Mouse (Mus musculus): ENCODE data around the gene Ablim1. TPM values are rescaled to one million over a fixed set of nuclear protein-coding genes. Genes with fewer than 3 reads are reported as not detected.

Ablim1 gene
- polyA plus RNA-seq, 1 experiment from 2014 or later: 11.6 TPM

GRCm38 (mm10) chr19:57305972-57306371 lies 8.7 kb downstream of the Ablim1 start:
- H3K4me2 ChIP-seq: no peak overlapping the region
- H3K36me3 ChIP-seq (ENCODE audit: control insufficient read depth, insufficient read depth, low read length): no peaks in the 10 kb centered on the region
- no peak overlapping the region for H3K9ac ChIP-seq (ENCODE audit: low read depth, low read length)
- H3K9me3 ChIP-seq (ENCODE audit: control insufficient read depth, low read length): no peaks in the 10 kb centered on the region
- H3K27ac ChIP-seq (ENCODE audit: low read depth, low read length): no peak overlapping the region
- ATAC-seq (replicated peaks; ENCODE audit: low FRiP score) (no peak), DNase-seq (ENCODE audit: low spot score) (no peak)
- H3K4me1 ChIP-seq (replicated peaks; ENCODE audit: control insufficient read depth, insufficient read depth, low read length): no peaks in the 10 kb centered on the region
- WGBS: 57% methylated on average over 8 of the region's 8 CpGs
- no peak overlapping the region for H3K4me3 ChIP-seq (ENCODE audit: low read depth, low read length)
- no peaks in the 10 kb centered on the region for H3K27me3 ChIP-seq (replicated peaks; ENCODE audit: control insufficient read depth, insufficient read depth, low read length)

GRCm38 (mm10) chr19:57304666-57305065 lies 10.1 kb downstream of the Ablim1 start:
- 59% methylated on average over 2 of the region's 2 CpGs for WGBS
- Histone ChIP-seq H3K4me3 (ENCODE audit: low read depth, low read length) (no peak overlapping the region), H3K4me2 (no peak overlapping the region), H3K36me3 (ENCODE audit: control insufficient read depth, insufficient read depth, low read length) (no peaks in the 10 kb centered on the region), H3K9ac (ENCODE audit: low read depth, low read length) (no peak overlapping the region), H3K27me3 (replicated peaks; ENCODE audit: control insufficient read depth, insufficient read depth, low read length) (no peaks in the 10 kb centered on the region), H3K27ac (ENCODE audit: low read depth, low read length) (no peak overlapping the region), H3K4me1 (replicated peaks; ENCODE audit: control insufficient read depth, insufficient read depth, low read length) (no peaks in the 10 kb centered on the region), H3K9me3 (ENCODE audit: control insufficient read depth, low read length) (no peaks in the 10 kb centered on the region)
- DNase-seq (ENCODE audit: low spot score) (no peak), ATAC-seq (replicated peaks; ENCODE audit: low FRiP score) (no peak)

- WGBS: 64% methylated on average over 12 of the region's 12 CpGs
- H3K4me3 ChIP-seq (ENCODE audit: low read depth, low read length): no peak overlapping the region
- no peaks in the 10 kb centered on the region for H3K36me3 ChIP-seq (ENCODE audit: control insufficient read depth, insufficient read depth, low read length)
- no peak overlapping the region for H3K9ac ChIP-seq (ENCODE audit: low read depth, low read length)
- H3K4me2 ChIP-seq: no peak overlapping the region
- no peaks in the 10 kb centered on the region for H3K9me3 ChIP-seq (ENCODE audit: control insufficient read depth, low read length)
- H3K27me3 ChIP-seq (replicated peaks; ENCODE audit: control insufficient read depth, insufficient read depth, low read length): no peaks in the 10 kb centered on the region
- no peak for DNase-seq (ENCODE audit: low spot score)
- H3K4me1 ChIP-seq (replicated peaks; ENCODE audit: control insufficient read depth, insufficient read depth, low read length): no peaks in the 10 kb centered on the region
- no peak overlapping the region for H3K27ac ChIP-seq (ENCODE audit: low read depth, low read length)
- ATAC-seq (replicated peaks; ENCODE audit: low FRiP score): no peak
These were observed 12.7 kb downstream of the Ablim1 start for GRCm38 (mm10) chr19:57301961-57302395.

GRCm38 (mm10) chr19:57298006-57298405 lies 16.7 kb downstream of the Ablim1 start:
- ATAC-seq (replicated peaks; ENCODE audit: low FRiP score): no peak
- Histone ChIP-seq H3K4me1 (replicated peaks; ENCODE audit: control insufficient read depth, insufficient read depth, low read length) (peaks cover 3% of the 10 kb centered on the region; the same call in 1 of the 2 replicates), H3K4me3 (ENCODE audit: low read depth, low read length) (no peak overlapping the region), H3K9ac (ENCODE audit: low read depth, low read length) (no peak overlapping the region), H3K36me3 (ENCODE audit: control insufficient read depth, insufficient read depth, low read length) (no peaks in the 10 kb centered on the region), H3K9me3 (ENCODE audit: control insufficient read depth, low read length) (no peaks in the 10 kb centered on the region), H3K27ac (ENCODE audit: low read depth, low read length) (no peak overlapping the region), H3K27me3 (replicated peaks; ENCODE audit: control insufficient read depth, insufficient read depth, low read length) (no peaks in the 10 kb centered on the region), H3K4me2 (no peak overlapping the region)
- no peak for DNase-seq (ENCODE audit: low spot score)
- WGBS: 64% methylated on average over 5 of the region's 5 CpGs

GRCm38 (mm10) chr19:57297447-57297846 lies 17.3 kb downstream of the Ablim1 start:
- H3K9ac ChIP-seq (ENCODE audit: low read depth, low read length): no peak overlapping the region
- 88% methylated on average over 9 of the region's 9 CpGs for WGBS
- H3K27ac ChIP-seq (ENCODE audit: low read depth, low read length): no peak overlapping the region
- H3K4me3 ChIP-seq (ENCODE audit: low read depth, low read length): no peak overlapping the region
- no peak overlapping the region for H3K4me2 ChIP-seq
- ATAC-seq (replicated peaks; ENCODE audit: low FRiP score) (no peak), DNase-seq (ENCODE audit: low spot score) (no peak)
- peaks cover 3% of the 10 kb centered on the region; the same call in 1 of the 2 replicates for H3K4me1 ChIP-seq (replicated peaks; ENCODE audit: control insufficient read depth, insufficient read depth, low read length)
- no peaks in the 10 kb centered on the region for H3K9me3 ChIP-seq (ENCODE audit: control insufficient read depth, low read length)
- H3K27me3 ChIP-seq (replicated peaks; ENCODE audit: control insufficient read depth, insufficient read depth, low read length): no peaks in the 10 kb centered on the region
- no peaks in the 10 kb centered on the region for H3K36me3 ChIP-seq (ENCODE audit: control insufficient read depth, insufficient read depth, low read length)

GRCm38 (mm10) chr19:57296539-57296938 lies 18.2 kb downstream of the Ablim1 start:
- Histone ChIP-seq H3K4me1 (replicated peaks; ENCODE audit: control insufficient read depth, insufficient read depth, low read length) (peaks cover 3% of the 10 kb centered on the region; the same call in 1 of the 2 replicates), H3K9ac (ENCODE audit: low read depth, low read length) (no peak overlapping the region), H3K36me3 (ENCODE audit: control insufficient read depth, insufficient read depth, low read length) (no peaks in the 10 kb centered on the region), H3K4me2 (no peak overlapping the region), H3K27me3 (replicated peaks; ENCODE audit: control insufficient read depth, insufficient read depth, low read length) (no peaks in the 10 kb centered on the region; the same call in 1 of the 2 replicates), H3K27ac (ENCODE audit: low read depth, low read length) (no peak overlapping the region), H3K9me3 (ENCODE audit: control insufficient read depth, low read length) (no peaks in the 10 kb centered on the region), H3K4me3 (ENCODE audit: low read depth, low read length) (no peak overlapping the region)
- 79% methylated on average over 5 of the region's 5 CpGs for WGBS
- ATAC-seq (replicated peaks; ENCODE audit: low FRiP score): no peak
- DNase-seq (ENCODE audit: low spot score): no peak

- H3K9me3 ChIP-seq (ENCODE audit: control insufficient read depth, low read length): no peaks in the 10 kb centered on the region
- ATAC-seq (replicated peaks; ENCODE audit: low FRiP score) (no peak), DNase-seq (ENCODE audit: low spot score) (no peak)
- H3K27me3 ChIP-seq (replicated peaks; ENCODE audit: control insufficient read depth, insufficient read depth, low read length): no peaks in the 10 kb centered on the region; the same call in 1 of the 2 replicates
- H3K36me3 ChIP-seq (ENCODE audit: control insufficient read depth, insufficient read depth, low read length): no peaks in the 10 kb centered on the region
- no peak overlapping the region for H3K9ac ChIP-seq (ENCODE audit: low read depth, low read length)
- H3K27ac ChIP-seq (ENCODE audit: low read depth, low read length): no peak overlapping the region
- H3K4me2 ChIP-seq: no peak overlapping the region
- 55% methylated on average over 9 of the region's 9 CpGs for WGBS
- H3K4me1 ChIP-seq (replicated peaks; ENCODE audit: control insufficient read depth, insufficient read depth, low read length): peaks cover 3% of the 10 kb centered on the region; the same call in 1 of the 2 replicates
- no peak overlapping the region for H3K4me3 ChIP-seq (ENCODE audit: low read depth, low read length)
These were observed 19.2 kb downstream of the Ablim1 start for GRCm38 (mm10) chr19:57295521-57295920.

- no peak overlapping the region for H3K9ac ChIP-seq (ENCODE audit: low read depth, low read length)
- no peaks in the 10 kb centered on the region for H3K9me3 ChIP-seq (ENCODE audit: control insufficient read depth, low read length)
- no peak overlapping the region for H3K4me2 ChIP-seq
- whole genome bisulfite sequencing: 69% methylated on average over 4 of the region's 4 CpGs
- H3K4me3 ChIP-seq (ENCODE audit: low read depth, low read length): no peak overlapping the region
- peaks cover 3% of the 10 kb centered on the region; the same call in 1 of the 2 replicates for H3K4me1 ChIP-seq (replicated peaks; ENCODE audit: control insufficient read depth, insufficient read depth, low read length)
- DNase-seq (ENCODE audit: low spot score): no peak
- H3K27me3 ChIP-seq (replicated peaks; ENCODE audit: control insufficient read depth, insufficient read depth, low read length): no peaks in the 10 kb centered on the region; the same call in 1 of the 2 replicates
- no peak for ATAC-seq (replicated peaks; ENCODE audit: low FRiP score)
- H3K36me3 ChIP-seq (ENCODE audit: control insufficient read depth, insufficient read depth, low read length): no peaks in the 10 kb centered on the region
- H3K27ac ChIP-seq (ENCODE audit: low read depth, low read length): no peak overlapping the region
These were observed 20.4 kb downstream of the Ablim1 start for GRCm38 (mm10) chr19:57294356-57294755.

GRCm38 (mm10) chr19:57293737-57294136 lies 21.0 kb downstream of the Ablim1 start:
- no peaks in the 10 kb centered on the region for H3K36me3 ChIP-seq (ENCODE audit: control insufficient read depth, insufficient read depth, low read length)
- no peaks in the 10 kb centered on the region for H3K9me3 ChIP-seq (ENCODE audit: control insufficient read depth, low read length)
- no peak overlapping the region for H3K27ac ChIP-seq (ENCODE audit: low read depth, low read length)
- WGBS: 18% methylated on average over 7 of the region's 7 CpGs
- H3K9ac ChIP-seq (ENCODE audit: low read depth, low read length): no peak overlapping the region
- H3K4me3 ChIP-seq (ENCODE audit: low read depth, low read length): no peak overlapping the region
- ATAC-seq (replicated peaks; ENCODE audit: low FRiP score) (peak; percentile 54; the same call in 1 of the 2 replicates), DNase-seq (ENCODE audit: low spot score) (peak; percentile 51)
- peaks cover 3% of the 10 kb centered on the region; the same call in 1 of the 2 replicates for H3K4me1 ChIP-seq (replicated peaks; ENCODE audit: control insufficient read depth, insufficient read depth, low read length)
- no peaks in the 10 kb centered on the region; the same call in 1 of the 2 replicates for H3K27me3 ChIP-seq (replicated peaks; ENCODE audit: control insufficient read depth, insufficient read depth, low read length)
- no peak overlapping the region for H3K4me2 ChIP-seq
